Mouse (Mus musculus): ENCODE results near the gene Stk10. TPM values are rescaled to one million over a fixed set of nuclear protein-coding genes. Genes with fewer than 3 reads are reported as not detected.

Stk10 gene
- polyA plus RNA-seq, 1 experiment from 2014 or later = 2.4 TPM

DNA sequence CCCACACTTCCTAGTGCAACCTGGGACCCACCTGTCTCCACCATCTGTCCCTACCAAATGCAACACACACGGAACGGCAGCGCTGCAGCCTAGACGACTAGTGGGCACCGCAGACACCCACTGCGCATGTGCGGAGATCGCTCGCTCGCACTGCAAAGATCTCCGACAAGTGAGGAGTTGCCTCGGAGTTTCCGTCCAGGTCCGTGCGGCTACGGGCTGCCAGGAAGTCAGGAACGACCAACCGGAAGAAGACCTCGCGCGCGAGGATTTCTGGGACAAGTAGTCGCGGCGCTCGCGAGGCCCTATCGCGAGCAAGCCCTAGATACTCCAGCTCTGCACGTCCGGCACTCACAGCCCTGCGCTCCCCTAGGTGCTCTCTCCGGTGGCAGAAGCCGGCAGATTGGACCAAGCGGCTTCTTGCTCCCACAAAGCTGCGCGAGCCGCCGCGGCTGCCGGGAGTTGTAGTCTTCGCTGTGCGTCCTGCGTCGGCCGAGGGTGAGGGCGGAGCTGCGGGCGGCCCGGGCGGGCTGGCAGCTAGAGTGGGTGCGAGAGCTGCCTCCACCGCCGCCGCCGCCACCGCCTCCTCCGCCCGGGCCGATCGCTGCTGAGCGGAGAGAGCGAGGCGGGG is 109.3 kb downstream of the Stk10 start, which contains the start of gene Fbxw11:
Fbxw11 (plus strand) TSS at position 476 of the 628 bp plus-strand sequence.
- ATAC-seq (ENCODE audit: insufficient read depth, low FRiP score, low TSS enrichment) = peak; percentile 91
- no peaks in the 10 kb centered on the region for H3K27me3 ChIP-seq (ENCODE audit: control insufficient read depth, insufficient read depth, low read length)

DNA sequence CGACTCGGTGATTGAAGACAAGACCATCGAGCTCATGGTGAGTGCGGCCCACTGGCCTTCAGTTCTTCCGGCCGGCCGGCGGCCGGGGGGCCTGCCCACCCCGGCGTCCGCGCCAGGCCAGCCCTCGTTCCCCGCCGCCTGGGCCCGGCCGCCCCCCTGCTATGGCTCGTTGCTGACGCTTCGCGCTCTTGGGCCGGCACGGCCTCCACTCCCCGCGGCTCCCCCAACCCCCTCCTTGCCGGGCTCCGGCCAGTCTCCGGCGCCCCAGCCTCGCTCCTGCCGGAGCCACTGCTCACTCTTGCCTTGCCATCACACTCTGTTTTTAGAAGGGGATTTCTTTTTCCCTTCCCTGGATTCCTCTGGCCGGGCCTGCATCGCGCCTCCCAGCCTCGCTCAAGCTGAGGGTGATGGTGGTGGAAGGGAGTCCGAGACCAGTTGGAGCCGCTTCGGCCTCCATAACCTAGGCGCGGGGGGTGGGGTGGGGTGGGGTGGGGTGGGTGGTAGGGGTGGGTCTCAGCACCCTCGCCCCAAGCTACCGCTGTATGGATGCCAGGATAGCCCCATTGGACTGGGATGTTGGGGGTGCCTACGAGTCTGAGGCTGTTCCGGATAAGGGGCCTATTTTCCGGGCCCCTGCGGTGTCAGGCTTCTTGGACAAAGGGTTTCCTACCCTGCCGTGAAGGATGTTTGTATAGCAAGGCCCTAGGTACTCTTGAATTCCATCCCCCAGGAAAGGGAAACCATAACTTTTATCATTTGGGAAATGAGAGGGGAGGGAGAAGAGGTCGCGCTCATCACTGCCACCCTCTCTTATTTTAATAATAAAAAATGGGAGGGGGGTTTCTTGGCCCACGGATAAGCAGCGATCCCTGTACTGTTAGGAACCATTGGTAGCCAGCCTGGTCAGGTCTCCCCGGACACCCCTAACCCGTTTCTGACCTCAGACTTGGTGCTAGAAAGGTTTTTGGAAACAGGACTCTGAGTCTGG is 110.1 kb downstream of the Stk10 start:
- under 1% methylated on average over 45 of the region's 54 CpGs for WGBS
- DNase-seq (ENCODE audit: low spot score) (no peak), ATAC-seq (ENCODE audit: insufficient read depth, low FRiP score, low TSS enrichment) (peak; percentile 73)
- H3K4me3 ChIP-seq (ENCODE audit: low read depth, low read length) = peak overlapping the region; percentile 98
- H3K4me2 ChIP-seq (ENCODE audit: low read depth) = peak overlapping the region; percentile 89
- H3K27me3 ChIP-seq (ENCODE audit: control insufficient read depth, insufficient read depth, low read length) = no peaks in the 10 kb centered on the region
- H3K27ac ChIP-seq (ENCODE audit: low read depth, low read length) = peak overlapping the region; percentile 96
- no peaks in the 10 kb centered on the region for H3K9me3 ChIP-seq (ENCODE audit: control insufficient read depth, low read length)
- peaks cover 10% of the 10 kb centered on the region for H3K4me1 ChIP-seq (ENCODE audit: control insufficient read depth, insufficient read depth, low read length)
- no peaks in the 10 kb centered on the region for H3K36me3 ChIP-seq (ENCODE audit: control insufficient read depth, insufficient read depth, low read length)
- peak overlapping the region; percentile 97 for H3K9ac ChIP-seq (ENCODE audit: low read length)

More for the DNA sequence above, 109.3 kb downstream of the Stk10 start, which contains the start of gene Fbxw11:
- peak within 1 kb of the TSS; percentile 89 for H3K4me2 ChIP-seq (ENCODE audit: low read depth)
- DNase-seq (ENCODE audit: low spot score) = peak; percentile 96
- peak within 1 kb of the TSS; percentile 97 for H3K9ac ChIP-seq (ENCODE audit: low read length)
- H3K4me3 ChIP-seq (ENCODE audit: low read depth, low read length) = peak within 1 kb of the TSS; percentile 98
- peak within 1 kb of the TSS; percentile 96 for H3K27ac ChIP-seq (ENCODE audit: low read depth, low read length)
- H3K4me1 ChIP-seq (ENCODE audit: control insufficient read depth, insufficient read depth, low read length) = peaks cover 10% of the 10 kb centered on the region
- no peaks in the 10 kb centered on the region for H3K9me3 ChIP-seq (ENCODE audit: control insufficient read depth, low read length)
- under 1% methylated on average over 59 of the region's 64 CpGs for WGBS
- H3K36me3 ChIP-seq (ENCODE audit: control insufficient read depth, insufficient read depth, low read length) = no peaks in the 10 kb centered on the region

DNA sequence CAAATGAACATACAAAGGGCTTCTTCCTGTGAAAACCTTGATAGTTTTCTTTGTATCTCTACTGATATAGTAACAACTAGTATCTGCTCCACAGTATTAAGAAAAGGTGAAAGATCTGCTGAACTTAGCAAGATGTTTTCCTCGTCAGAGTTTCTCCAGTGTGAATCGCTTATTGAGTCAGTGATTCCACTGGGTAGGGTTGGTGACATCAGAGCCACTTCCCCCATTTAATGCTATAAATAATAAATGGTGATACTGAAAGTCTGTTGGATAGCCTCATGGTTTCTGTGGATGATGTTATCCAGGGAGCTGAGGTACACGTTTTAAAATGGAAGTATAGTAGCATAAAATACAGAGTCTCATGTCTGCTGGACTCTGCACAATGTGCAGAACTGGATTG is 110.9 kb downstream of the Stk10 start:
- ATAC-seq (ENCODE audit: insufficient read depth, low FRiP score, low TSS enrichment) (no peak), DNase-seq (ENCODE audit: low spot score) (no peak)
- Histone ChIP-seq H3K4me1 (ENCODE audit: control insufficient read depth, insufficient read depth, low read length) (peaks cover 10% of the 10 kb centered on the region), H3K9ac (ENCODE audit: low read length) (peak overlapping the region; percentile 97), H3K36me3 (ENCODE audit: control insufficient read depth, insufficient read depth, low read length) (no peaks in the 10 kb centered on the region), H3K4me3 (ENCODE audit: low read depth, low read length) (peak overlapping the region; percentile 98), H3K27ac (ENCODE audit: low read depth, low read length) (peak overlapping the region; percentile 27; the same call in 1 of the 2 replicates), H3K4me2 (ENCODE audit: low read depth) (peak overlapping the region; percentile 89), H3K27me3 (ENCODE audit: control insufficient read depth, insufficient read depth, low read length) (no peaks in the 10 kb centered on the region), H3K9me3 (ENCODE audit: control insufficient read depth, low read length) (no peaks in the 10 kb centered on the region)
- 54% methylated on average over 3 of the region's 3 CpGs for WGBS

DNA sequence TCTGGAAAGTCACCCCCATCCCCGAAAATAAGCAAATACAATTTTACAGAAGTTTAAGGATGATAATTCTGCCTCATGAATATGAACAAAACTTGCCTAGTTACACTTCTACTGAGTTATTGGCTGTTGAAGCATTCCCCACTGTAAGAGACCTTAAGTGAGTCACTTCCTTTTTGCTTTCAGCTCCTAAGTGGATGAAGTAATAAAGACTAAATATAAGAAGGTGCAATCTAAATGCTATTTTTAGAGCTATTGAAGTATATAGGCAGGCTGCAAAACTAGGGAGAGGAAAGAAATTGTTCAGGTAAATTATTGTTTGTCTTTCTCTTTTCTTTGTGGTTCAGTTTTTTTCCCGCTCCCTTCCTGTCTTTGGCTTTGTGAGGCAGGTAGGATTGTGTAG is 114.2 kb downstream of the Stk10 start:
- DNase-seq (ENCODE audit: low spot score) = no peak
- Histone ChIP-seq H3K36me3 (ENCODE audit: control insufficient read depth, insufficient read depth, low read length) (no peaks in the 10 kb centered on the region), H3K4me1 (ENCODE audit: control insufficient read depth, insufficient read depth, low read length) (peaks cover 6% of the 10 kb centered on the region), H3K4me3 (ENCODE audit: low read depth, low read length) (no peak overlapping the region), H3K9ac (ENCODE audit: low read length) (no peak overlapping the region), H3K4me2 (ENCODE audit: low read depth) (no peak overlapping the region), H3K27me3 (ENCODE audit: control insufficient read depth, insufficient read depth, low read length) (no peaks in the 10 kb centered on the region), H3K27ac (ENCODE audit: low read depth, low read length) (no peak overlapping the region), H3K9me3 (ENCODE audit: control insufficient read depth, low read length) (no peaks in the 10 kb centered on the region)
- ATAC-seq (ENCODE audit: insufficient read depth, low FRiP score, low TSS enrichment) = no peak
- 88% methylated on average over 2 of the region's 2 CpGs for WGBS

DNA sequence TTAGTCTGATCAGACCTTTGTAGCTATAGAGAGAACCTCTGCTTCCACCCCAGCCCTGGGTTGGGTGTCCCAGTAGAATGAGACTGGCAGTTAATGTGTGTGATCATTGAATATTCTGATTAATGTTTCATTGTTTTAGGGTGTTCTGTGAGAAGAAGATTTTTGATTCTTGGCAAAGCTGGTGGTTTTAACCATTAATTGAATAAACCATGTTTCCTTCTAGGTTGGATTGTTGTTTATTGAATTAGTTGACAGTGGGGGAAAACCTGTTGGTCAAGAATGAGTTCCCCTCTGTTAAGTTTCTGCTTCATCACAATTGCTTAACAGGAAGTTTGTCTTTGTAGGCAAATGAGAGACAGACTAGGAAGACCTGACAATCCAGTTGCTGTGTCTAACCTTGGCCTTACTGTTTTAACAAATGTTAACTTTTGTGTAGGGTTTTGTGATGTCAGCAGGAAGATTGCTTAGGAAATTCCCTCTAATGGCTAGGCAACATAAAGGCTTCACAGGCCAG is 117.2 kb downstream of the Stk10 start:
- ATAC-seq (ENCODE audit: insufficient read depth, low FRiP score, low TSS enrichment) = no peak
- no peak overlapping the region for H3K27ac ChIP-seq (ENCODE audit: low read depth, low read length)
- H3K4me3 ChIP-seq (ENCODE audit: low read depth, low read length) = no peak overlapping the region
- H3K9ac ChIP-seq (ENCODE audit: low read length) = no peak overlapping the region
- H3K4me2 ChIP-seq (ENCODE audit: low read depth) = no peak overlapping the region
- no peaks in the 10 kb centered on the region for H3K27me3 ChIP-seq (ENCODE audit: control insufficient read depth, insufficient read depth, low read length)
- H3K9me3 ChIP-seq (ENCODE audit: control insufficient read depth, low read length) = no peaks in the 10 kb centered on the region
- no peaks in the 10 kb centered on the region for H3K4me1 ChIP-seq (ENCODE audit: control insufficient read depth, insufficient read depth, low read length)
- no peak for DNase-seq (ENCODE audit: low spot score)
- no peaks in the 10 kb centered on the region for H3K36me3 ChIP-seq (ENCODE audit: control insufficient read depth, insufficient read depth, low read length)

DNA sequence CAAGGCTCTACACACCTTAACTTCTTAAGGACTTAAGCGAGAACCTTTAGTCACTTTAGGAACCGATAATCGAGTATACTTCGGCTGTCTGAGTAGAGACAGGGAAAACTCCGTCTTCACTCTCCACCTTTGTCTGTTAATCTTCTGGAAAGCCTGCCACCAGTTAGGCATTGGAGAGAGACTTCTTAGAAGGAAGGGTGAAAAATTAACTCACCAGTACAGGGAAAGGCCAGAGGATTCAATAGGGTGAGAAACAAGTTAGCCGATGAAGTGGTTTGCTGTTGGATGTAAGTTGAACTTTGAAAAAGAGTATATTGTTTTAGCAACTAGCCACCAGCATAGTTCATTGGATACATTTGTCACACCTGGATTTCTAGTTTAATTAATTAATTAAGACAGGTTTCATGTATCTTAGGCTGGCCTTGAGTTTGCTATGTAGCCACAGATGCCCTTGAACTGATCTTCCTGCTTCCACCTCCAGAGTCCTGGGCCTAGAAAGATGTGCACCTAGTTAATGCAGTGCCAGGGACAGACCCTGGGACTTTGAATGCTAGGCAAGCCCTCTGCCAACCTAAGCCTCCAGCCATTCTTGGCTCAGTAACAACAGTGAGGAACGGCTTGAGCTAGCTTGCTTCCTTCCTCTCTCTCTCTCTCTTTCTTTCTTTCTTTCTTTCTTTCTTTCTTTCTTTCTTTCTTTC is 117.9 kb downstream of the Stk10 start:
- WGBS = 87% methylated on average over 7 of the region's 7 CpGs
- Histone ChIP-seq H3K4me3 (ENCODE audit: low read depth, low read length) (no peak overlapping the region), H3K36me3 (ENCODE audit: control insufficient read depth, insufficient read depth, low read length) (no peaks in the 10 kb centered on the region), H3K27ac (ENCODE audit: low read depth, low read length) (no peak overlapping the region), H3K27me3 (ENCODE audit: control insufficient read depth, insufficient read depth, low read length) (no peaks in the 10 kb centered on the region), H3K4me2 (ENCODE audit: low read depth) (no peak overlapping the region), H3K9me3 (ENCODE audit: control insufficient read depth, low read length) (no peaks in the 10 kb centered on the region), H3K9ac (ENCODE audit: low read length) (no peak overlapping the region), H3K4me1 (ENCODE audit: control insufficient read depth, insufficient read depth, low read length) (no peaks in the 10 kb centered on the region)
- DNase-seq (ENCODE audit: low spot score) = no peak
- ATAC-seq (ENCODE audit: insufficient read depth, low FRiP score, low TSS enrichment) = no peak

DNA sequence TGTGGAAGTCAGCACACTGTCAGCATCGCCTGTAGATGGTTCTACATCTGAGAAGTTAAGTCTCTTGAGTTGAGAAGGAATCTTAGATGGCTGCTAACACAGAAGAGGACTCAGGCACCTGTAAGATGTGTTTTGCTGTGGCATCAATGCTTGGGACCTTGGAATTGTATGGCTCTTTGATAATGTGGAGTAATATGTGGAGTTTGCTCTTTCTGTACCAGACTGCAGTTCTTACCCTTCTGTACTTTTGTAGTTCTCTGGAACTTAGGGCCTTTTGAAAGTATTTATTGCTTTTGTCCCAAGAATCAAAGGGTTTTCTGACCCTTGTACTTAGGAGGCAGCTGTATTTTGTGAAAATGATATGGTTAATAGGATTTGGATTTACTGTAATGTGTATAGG is 118.6 kb downstream of the Stk10 start:
- H3K9ac ChIP-seq (ENCODE audit: low read length) = no peak overlapping the region; the same call in 1 of the 2 replicates
- ATAC-seq (ENCODE audit: insufficient read depth, low FRiP score, low TSS enrichment) = no peak
- no peak overlapping the region for H3K4me2 ChIP-seq (ENCODE audit: low read depth)

DNA sequence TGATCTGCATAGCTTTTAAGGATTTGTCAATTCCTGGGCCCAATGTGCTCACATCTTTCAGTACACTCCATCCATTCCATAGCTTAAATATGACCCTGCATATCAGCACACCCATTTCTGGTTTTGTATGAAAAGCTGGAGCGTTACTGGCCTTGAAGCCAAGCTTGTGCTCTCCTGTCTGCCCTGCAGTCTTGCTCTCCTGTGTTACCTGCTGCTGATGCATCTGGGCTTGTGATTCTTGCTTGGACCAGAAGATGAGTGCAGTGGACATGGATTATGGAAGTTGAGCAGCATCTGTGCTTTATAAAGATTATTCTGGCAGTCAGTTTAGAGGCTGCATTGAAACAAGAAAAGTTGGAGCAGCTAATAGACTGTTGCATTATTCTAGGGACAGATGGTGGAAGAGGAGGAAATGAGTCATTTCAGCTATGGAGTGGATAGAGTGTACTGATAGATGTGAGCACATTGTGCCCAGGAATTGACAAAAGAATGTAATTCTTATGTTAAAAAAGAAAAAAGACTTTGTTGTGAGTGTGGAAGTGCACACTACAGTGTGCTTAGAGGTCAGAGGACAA is 129.1 kb downstream of the Stk10 start:
- 94% methylated on average over 1 of the region's 1 CpGs for WGBS
- Histone ChIP-seq H3K9me3 (ENCODE audit: control insufficient read depth, low read length) (no peaks in the 10 kb centered on the region), H3K36me3 (ENCODE audit: control insufficient read depth, insufficient read depth, low read length) (no peaks in the 10 kb centered on the region), H3K4me2 (ENCODE audit: low read depth) (no peak overlapping the region), H3K27me3 (ENCODE audit: control insufficient read depth, insufficient read depth, low read length) (no peaks in the 10 kb centered on the region), H3K9ac (ENCODE audit: low read length) (no peak overlapping the region), H3K4me1 (ENCODE audit: control insufficient read depth, insufficient read depth, low read length) (no peaks in the 10 kb centered on the region), H3K27ac (ENCODE audit: low read depth, low read length) (no peak overlapping the region), H3K4me3 (ENCODE audit: low read depth, low read length) (no peak overlapping the region)
- DNase-seq (ENCODE audit: low spot score) (no peak), ATAC-seq (ENCODE audit: insufficient read depth, low FRiP score, low TSS enrichment) (no peak)

More for the DNA sequence above, 118.6 kb downstream of the Stk10 start:
- Histone ChIP-seq H3K27ac (ENCODE audit: low read depth, low read length) (no peak overlapping the region), H3K4me1 (ENCODE audit: control insufficient read depth, insufficient read depth, low read length) (no peaks in the 10 kb centered on the region), H3K36me3 (ENCODE audit: control insufficient read depth, insufficient read depth, low read length) (no peaks in the 10 kb centered on the region), H3K9me3 (ENCODE audit: control insufficient read depth, low read length) (no peaks in the 10 kb centered on the region), H3K4me3 (ENCODE audit: low read depth, low read length) (no peak overlapping the region), H3K27me3 (ENCODE audit: control insufficient read depth, insufficient read depth, low read length) (no peaks in the 10 kb centered on the region)
- DNase-seq (ENCODE audit: low spot score) = no peak
- 85% methylated on average over 1 of the region's 1 CpGs for WGBS

Data from neural tube, embryonic 11.5 days (tissue).